Mouse (Mus musculus) urinary bladder, adult 2 months (tissue): Measurements from ENCODE around the gene Gm10591. TPM values are rescaled to one million over a fixed set of nuclear protein-coding genes. Genes with fewer than 3 reads are reported as not detected.
"Not testable (repeated sequence)": the region's sequence is repeated elsewhere in the genome, so short reads cannot be mapped to it uniquely, and the experiment has no call there.

Experiments
- DNase-seq: peaks from one replicate; pipeline ENCODE4 v3.0.0; 2022; ENCODE audit warnings: low spot score
- polyA plus RNA-seq: library from polyadenylated mRNA; depleted of rRNA; stranded (reverse); fragments of >200 nt; gene quantifications from 2 replicates; pipeline ENCODE4 v1.2.3, GENCODE M21; 2012; rRNA removed

The Gm10591 gene
- polyA plus RNA-seq, result not detected in 2 replicates

GRCm38 (mm10) chr4:42611895-42612294 lies at the start of gene Gm10591:
Gm10591 (plus strand) TSS chr4:42612195.
- not testable (repeated sequence) for DNase-seq

- not testable (repeated sequence) for DNase-seq
Measured at GRCm38 (mm10) chr4:42629419-42629818, 17.4 kb downstream of the Gm10591 start, which contains the start of gene Gm2564. Gm2564 (plus strand) TSS chr4:42629719.

- not testable (repeated sequence) for DNase-seq
Measured at GRCm38 (mm10) chr4:42654951-42655350, 43.0 kb downstream of the Gm10591 start, which contains the start of gene Ccl27b. Ccl27b (plus strand) TSS chr4:42655251.

- not testable (repeated sequence) for DNase-seq
Measured at GRCm38 (mm10) chr4:42661793-42662192, 49.8 kb downstream of the Gm10591 start, which contains the start of gene Il11ra2. Il11ra2 (minus strand) TSS chr4:42661893.

Other genes starting within 250 kb of the Gm10591 start
- not detected in 2 replicates for gene Gm21586, start 172.8 kb upstream of the Gm10591 start, polyA plus RNA-seq
- gene Gm2163, start 145.4 kb upstream of the Gm10591 start, polyA plus RNA-seq, result 0.21 and 0.27 TPM in 2 replicates
- gene Fam205a2, start 84.0 kb upstream of the Gm10591 start, polyA plus RNA-seq, result 0.03 TPM in 1 of 2 replicates, not detected in the other
- 1.9 and 2.4 TPM in 2 replicates for gene Gm2564, start 17.5 kb downstream of the Gm10591 start, polyA plus RNA-seq
- gene Ccl27b, start 43.1 kb downstream of the Gm10591 start, polyA plus RNA-seq, result not detected in 2 replicates
- 0.29 and 0.44 TPM in 2 replicates for gene Il11ra2, start 49.7 kb downstream of the Gm10591 start, polyA plus RNA-seq
- gene 4930578G10Rik, start 123.3 kb downstream of the Gm10591 start, polyA plus RNA-seq, result 0.19 TPM in 1 of 2 replicates, not detected in the other
- gene Ccl19, start 144.4 kb downstream of the Gm10591 start, polyA plus RNA-seq, result 2.2 and 2.4 TPM in 2 replicates
- 115 and 130 TPM in 2 replicates for gene Ccl21a, start 161.8 kb downstream of the Gm10591 start, polyA plus RNA-seq
- gene Fam205a1, start 241.7 kb downstream of the Gm10591 start, polyA plus RNA-seq, result 0.03 and 0.10 TPM in 2 replicates
- gene Gm12394, start 244.6 kb downstream of the Gm10591 start, polyA plus RNA-seq, result not detected in 2 replicates